15 mouse cellular contexts compared by ENCODE assay signal in the genomic region with DNA sequence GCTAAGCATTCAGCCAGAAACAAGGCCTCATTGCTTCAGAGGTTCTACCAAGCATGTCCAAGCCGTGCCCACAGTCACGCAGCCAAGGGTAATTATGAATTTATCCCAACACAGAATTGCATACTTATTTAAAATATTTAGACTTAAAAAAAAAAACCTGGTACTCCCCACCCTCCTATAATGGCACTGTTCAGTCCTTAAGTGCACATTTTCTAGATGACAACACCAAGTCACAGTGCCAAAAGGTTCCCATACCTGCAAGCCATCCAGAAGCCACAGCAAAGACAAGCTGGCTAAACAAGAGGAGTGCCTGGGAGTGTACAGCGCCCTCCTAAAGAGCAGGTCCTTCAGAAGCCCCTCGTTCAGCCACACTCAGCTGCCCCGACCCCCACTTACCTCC.
"Had no signal": no experiment of that assay in that cellular context is flagged by ENCODE, and none has a peak within 500 bp of the region (broad histone marks: within the 10 kb centered on the region; RNA-seq: fewer than 3 reads in every experiment).

No protein-coding gene starts in this region.

- H3K9me3 ChIP-seq: limb, embryonic 12.5 days; liver, embryonic 13.5 days; midbrain, embryonic 10.5 days; midbrain, embryonic 15.5 days; neural tube, embryonic 13.5 days had no signal

- H3K4me2 ChIP-seq: limb, embryonic 12.5 days; liver, embryonic 13.5 days; midbrain, embryonic 15.5 days; neural tube, embryonic 13.5 days had no signal

- H3K36me3 ChIP-seq: midbrain, embryonic 15.5 days had no signal

- H3K27me3 ChIP-seq: limb, embryonic 12.5 days; liver, embryonic 13.5 days; midbrain, embryonic 15.5 days; neural tube, embryonic 13.5 days had no signal

- H3K27ac ChIP-seq: layer of hippocampus, adult 2 months; limb, embryonic 12.5 days; liver, embryonic 13.5 days; midbrain, embryonic 10.5 days; midbrain, embryonic 15.5 days; neural tube, embryonic 13.5 days had no signal

- H3K4me1 ChIP-seq: liver, embryonic 13.5 days; midbrain, embryonic 10.5 days; midbrain, embryonic 15.5 days; neural tube, embryonic 13.5 days had no signal

- H3K9ac ChIP-seq: limb, embryonic 12.5 days; liver, embryonic 13.5 days; liver, postnatal 0 days; midbrain, embryonic 15.5 days; neural tube, embryonic 13.5 days had no signal

- H3K4me3 ChIP-seq: layer of hippocampus, adult 2 months; limb, embryonic 12.5 days; liver, embryonic 13.5 days; midbrain, embryonic 10.5 days; midbrain, embryonic 15.5 days; neural tube, embryonic 13.5 days had no signal

- ATAC-seq: intestine, embryonic 16.5 days; liver, postnatal 0 days; midbrain, embryonic 15.5 days had no signal

- DNase-seq: kidney, postnatal 25 days; liver; liver, embryonic 13.5 days; liver, postnatal 0 days; retina, postnatal 1 day; right cerebral cortex, postnatal 4 days; spleen, adult 18-20 months; thymus, adult 18-20 months; thymus, postnatal 14 days had no signal
